Mouse (Mus musculus) testis, adult 10 weeks (tissue): ENCODE results near the gene M1ap. TPM values are rescaled to one million over a fixed set of nuclear protein-coding genes. Genes with fewer than 3 reads are reported as not detected.

Experiments used
- polyA plus RNA-seq: library from polyadenylated mRNA; stranded (reverse); fragments of 350-450 nt; fragmentation: Illumina TruSeq; extraction: RNeasy Lipid Tissue Mini Kit (QIAGEN cat#74804); gene quantifications from one replicate; pipeline ENCODE4 v1.2.3, GENCODE M21; 2014; ENCODE audit warnings: low read depth, low replicate concordance

Gene M1ap
- 28.5 TPM for polyA plus RNA-seq

DNA sequence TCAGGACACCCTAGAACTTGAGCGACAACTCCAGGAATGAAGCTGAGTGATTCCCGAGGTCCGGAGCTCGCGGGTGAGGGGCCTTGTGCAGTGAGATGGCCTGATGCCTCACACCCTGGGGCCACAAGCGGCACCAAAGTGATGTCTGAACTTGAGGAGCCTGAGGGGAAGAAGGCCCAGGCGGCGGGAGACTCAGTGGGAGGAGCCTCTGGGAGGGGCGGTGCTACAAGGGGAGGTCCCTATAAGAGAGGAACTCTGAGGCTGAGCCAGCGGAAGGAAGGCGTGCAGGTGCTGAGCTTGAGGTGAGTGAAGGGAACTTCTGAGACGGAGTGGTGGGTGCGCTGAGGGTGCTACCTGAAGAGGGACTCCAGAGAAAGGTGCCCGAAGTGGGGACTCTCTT, at the start of gene M1ap:
Gene M1ap (plus strand): TSS at position 252 of the 400 bp plus-strand sequence.

DNA sequence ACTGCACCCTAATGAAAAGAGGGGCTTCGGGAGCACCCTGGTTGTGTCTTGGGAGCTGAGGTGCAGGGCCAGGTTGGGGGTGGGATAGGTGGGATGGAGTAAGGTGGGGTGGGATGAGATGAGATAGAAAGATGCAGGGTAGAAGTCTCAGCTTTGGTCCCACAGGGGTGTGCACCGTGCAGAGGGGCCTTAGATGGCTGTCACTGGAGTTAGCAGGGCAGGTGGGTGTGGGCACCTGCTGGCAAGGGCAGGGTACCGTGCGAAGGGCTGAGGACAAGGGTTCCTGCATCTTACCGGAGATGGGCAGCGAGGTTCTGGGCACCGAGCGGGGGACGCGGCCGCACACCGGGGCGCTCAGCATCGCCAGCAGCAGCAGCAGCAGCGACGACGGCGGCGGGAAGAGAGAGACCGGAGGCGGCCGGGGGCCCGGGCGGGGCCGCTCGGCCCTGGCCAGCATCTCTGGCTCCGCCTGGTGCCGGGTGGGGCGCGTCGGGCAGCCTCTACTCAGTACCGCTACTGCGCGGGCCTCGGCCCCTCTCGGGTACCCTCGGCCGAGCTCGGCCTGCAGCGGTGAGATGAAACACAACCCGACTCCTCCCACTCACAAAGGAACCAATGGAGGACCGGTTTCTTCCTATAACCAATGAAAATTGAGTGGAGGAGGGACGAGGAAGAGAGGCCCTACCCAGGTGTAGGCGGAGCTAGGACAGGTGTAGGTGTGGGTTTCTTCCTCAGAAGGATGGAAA, 7.4 kb upstream of the M1ap start, which contains the start of gene Sema4f:
Gene Sema4f (minus strand): TSS at position 603 of the 746 bp plus-strand sequence.

DNA sequence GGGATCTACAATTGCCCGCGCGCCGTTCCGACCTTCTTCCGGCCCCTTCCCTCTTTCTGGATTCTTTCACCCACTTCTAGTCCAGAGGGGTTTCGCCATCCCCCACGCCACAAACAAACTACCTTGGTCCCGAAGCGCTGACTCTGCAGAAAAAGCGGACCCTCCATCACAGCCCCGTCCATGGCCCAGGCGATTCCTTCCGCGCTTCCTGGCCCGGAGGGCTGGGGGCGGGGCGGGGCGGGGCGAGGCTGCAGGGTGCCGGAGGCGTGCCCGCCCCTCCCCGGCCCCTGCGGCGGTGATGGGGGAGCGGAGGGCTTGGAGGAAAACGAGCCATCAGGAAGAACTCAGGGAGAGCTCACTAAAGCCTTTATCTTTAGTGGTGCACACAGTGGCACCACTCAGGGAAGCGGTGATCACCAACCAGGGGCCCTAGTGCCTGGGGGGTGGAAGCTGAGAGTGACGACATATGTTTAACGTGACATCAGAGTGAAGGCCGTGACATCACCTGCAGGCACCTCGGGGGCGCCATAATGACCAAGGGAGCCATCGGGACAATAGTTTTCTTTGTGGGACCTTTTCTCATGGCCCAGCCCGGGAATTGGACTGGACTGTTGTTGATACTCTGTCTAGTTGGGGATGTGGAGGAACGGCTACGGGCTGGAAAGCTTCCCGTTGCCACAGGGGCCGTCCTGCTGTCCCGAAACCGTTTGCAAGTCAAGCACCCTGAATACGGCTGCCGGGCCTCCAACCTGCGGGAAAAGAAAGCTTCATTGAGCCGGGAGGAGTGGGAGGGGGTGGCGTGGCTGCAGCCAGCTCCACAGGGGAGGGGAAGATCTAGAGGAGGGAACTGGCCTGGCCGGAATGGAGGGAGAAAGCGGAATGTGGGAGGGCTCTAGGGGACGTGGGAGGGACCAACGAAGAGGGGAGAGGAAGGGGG, 86.8 kb downstream of the M1ap start, which contains the start of the genes Dok1 and Loxl3:
Gene Dok1 (minus strand): TSS at position 223 of the 937 bp plus-strand sequence.
Gene Loxl3 (plus strand): TSS at position 925 of the 937 bp plus-strand sequence.

DNA sequence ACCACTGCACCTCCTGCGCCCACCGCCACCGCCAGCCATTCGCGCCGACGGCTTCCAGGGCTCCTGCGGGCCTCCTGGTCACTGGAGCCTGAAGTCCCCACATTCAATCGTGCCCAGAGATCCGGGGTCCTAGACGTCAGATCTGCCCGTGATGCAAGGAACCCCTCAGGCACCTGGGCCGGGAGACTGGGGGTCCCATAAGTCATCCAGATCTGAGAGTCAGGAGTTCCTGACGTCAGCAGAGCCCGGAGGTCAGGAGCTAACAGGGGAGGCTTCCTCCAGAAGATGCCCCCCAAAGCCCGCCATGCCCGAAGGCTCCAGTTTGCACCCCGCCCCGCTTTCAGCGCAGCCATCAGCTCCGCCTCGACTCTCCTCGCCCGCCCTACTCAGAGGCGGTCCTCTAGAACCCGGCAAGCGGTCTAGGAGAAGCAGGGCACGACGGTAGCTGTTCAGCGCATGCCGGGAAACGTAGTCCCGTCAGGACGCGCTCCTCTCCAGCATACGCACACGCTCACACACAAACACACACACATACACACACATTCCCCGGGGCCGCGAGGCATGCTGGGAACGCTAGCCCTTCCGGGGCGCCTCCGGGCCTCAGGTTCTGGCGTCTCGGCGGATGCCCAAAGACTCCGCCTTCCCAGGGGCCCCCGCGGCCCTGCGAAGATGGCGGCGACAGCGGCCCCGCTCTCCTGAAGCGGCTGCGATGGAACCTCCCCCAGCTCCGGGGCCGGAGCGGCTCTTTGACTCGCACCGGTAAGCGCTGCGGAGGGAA, 107.6 kb downstream of the M1ap start, which contains the start of gene Aup1:
Gene Aup1 (plus strand): TSS at position 448 of the 778 bp plus-strand sequence.

DNA sequence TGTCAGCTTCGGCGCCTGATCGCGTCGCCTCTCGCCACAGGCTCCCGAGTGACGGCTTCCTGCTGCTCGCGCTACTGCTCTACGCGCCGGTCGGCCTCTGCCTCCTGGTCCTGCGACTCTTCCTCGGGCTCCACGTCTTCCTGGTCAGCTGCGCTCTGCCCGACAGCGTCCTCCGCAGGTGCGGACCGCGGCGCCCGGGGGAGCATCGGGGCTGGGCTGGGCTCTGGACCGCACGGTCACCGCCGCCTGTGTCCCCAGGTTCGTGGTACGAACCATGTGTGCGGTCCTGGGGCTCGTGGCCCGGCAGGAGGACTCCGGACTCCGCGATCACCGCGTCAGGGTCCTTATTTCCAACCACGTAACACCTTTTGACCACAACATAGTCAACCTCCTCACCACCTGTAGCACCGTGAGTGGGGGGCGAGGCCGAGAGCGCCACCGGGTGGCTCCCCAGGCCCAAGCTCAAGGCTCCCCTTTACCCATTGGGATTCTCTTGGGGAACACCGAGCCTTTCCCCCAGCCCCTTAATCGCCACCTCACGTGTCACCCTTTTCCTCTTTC, 108.2 kb downstream of the M1ap start, which contains the start of gene Htra2:
Gene Htra2 (minus strand): TSS at position 403 of the 561 bp plus-strand sequence.

DNA sequence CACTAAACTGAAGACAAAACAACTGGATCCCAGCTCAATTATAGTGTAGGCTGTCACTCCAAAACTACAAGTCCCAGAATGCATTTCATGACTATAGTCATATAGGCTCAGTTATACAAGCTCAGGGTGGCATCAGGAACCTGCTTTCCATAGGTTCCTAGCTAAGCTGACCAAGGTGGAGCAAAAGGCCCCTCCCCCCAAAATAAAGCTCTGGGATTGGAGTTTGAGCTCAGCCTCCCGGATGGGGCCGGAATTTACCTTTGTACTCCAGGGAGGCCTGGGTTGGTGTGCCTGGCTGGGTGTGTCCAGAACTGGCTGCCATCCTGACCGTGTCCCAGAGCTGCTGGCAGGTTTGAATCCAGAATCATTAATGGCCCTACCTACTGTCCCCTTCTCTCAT, 111.1 kb downstream of the M1ap start, which contains the start of gene Dqx1:
Gene Dqx1 (plus strand): TSS at position 55 of the 400 bp plus-strand sequence.

DNA sequence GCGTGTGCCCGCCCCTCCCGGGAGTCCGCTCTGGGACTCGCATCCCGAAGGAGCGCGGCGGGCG, 123.4 kb downstream of the M1ap start, which contains the start of gene Tlx2:
Gene Tlx2 (minus strand): TSS at position 47 of the 64 bp plus-strand sequence.

DNA sequence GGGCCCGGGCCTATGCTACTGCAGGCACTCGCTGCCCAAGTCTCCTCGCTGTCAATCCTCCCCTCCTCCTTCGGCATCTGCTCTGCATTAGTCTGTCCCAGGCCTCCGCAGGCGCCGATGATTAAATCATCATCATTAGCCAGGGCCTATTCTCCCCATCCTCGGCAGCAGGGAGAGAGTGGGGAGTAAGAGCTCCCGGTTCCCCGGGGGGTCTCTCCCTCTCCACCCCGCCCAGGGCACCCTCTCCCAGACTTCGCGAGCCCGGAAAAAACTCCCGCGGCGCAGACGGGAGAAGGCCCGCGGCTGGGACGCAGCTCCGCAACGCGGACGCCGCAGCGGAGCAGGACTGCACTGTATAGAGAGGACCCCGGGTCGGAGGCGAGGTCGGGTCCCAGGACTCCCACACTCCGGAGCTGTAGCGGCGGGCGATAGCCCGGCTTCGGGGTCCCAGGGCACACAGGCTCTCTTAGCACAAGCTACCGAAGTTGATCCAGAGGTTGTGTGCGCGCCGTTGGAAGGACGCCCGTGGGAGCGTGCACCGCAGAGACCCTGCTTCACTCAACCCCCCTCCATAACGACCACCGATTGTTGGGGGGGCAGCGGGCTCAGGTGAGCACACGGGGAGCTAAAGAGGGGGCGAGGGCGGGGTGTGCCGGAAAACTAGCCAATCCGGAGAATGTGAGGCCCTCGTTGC, 131.1 kb downstream of the M1ap start, which contains the start of gene Pcgf1:
Gene Pcgf1 (plus strand): TSS at position 240 of the 694 bp plus-strand sequence.

Other genes starting within 250 kb of the M1ap start
- gene Pole4, start 241.5 kb upstream of the M1ap start, polyA plus RNA-seq: 65.8 TPM
- 19.9 TPM for gene Hk2, start 172.4 kb upstream of the M1ap start, polyA plus RNA-seq
- gene Sema4f, start 7.1 kb upstream of the M1ap start, polyA plus RNA-seq: 0.15 TPM
- gene Dok1, start 86.6 kb downstream of the M1ap start, polyA plus RNA-seq: not detected
- gene Loxl3, start 87.3 kb downstream of the M1ap start, polyA plus RNA-seq: 0.42 TPM
- gene Aup1, start 107.6 kb downstream of the M1ap start, polyA plus RNA-seq: 6.2 TPM
- 2.4 TPM for gene Htra2, start 108.4 kb downstream of the M1ap start, polyA plus RNA-seq
- 0.08 TPM for gene Dqx1, start 110.9 kb downstream of the M1ap start, polyA plus RNA-seq
- gene Tlx2, start 123.4 kb downstream of the M1ap start, polyA plus RNA-seq: not detected
- gene Pcgf1, start 131.0 kb downstream of the M1ap start, polyA plus RNA-seq: 13.1 TPM
- not detected for gene Lbx2, start 139.5 kb downstream of the M1ap start, polyA plus RNA-seq
- not detected for gene Ccdc142, start 154.7 kb downstream of the M1ap start, polyA plus RNA-seq
- gene Gm42688, start 154.7 kb downstream of the M1ap start, polyA plus RNA-seq: 2.6 TPM
- 46.1 TPM for gene Mrpl53, start 162.1 kb downstream of the M1ap start, polyA plus RNA-seq
- 0.87 TPM for gene Mogs, start 168.6 kb downstream of the M1ap start, polyA plus RNA-seq
- 3.4 TPM for gene Wbp1, start 174.7 kb downstream of the M1ap start, polyA plus RNA-seq
- gene Ino80b, start 178.5 kb downstream of the M1ap start, polyA plus RNA-seq: 1.1 TPM
- 0.28 TPM for gene Rtkn, start 188.6 kb downstream of the M1ap start, polyA plus RNA-seq
- 1.5 TPM for gene Wdr54, start 209.5 kb downstream of the M1ap start, polyA plus RNA-seq
- 2.4 TPM for gene 1700003E16Rik, start 209.5 kb downstream of the M1ap start, polyA plus RNA-seq
- 11.3 TPM for gene Dctn1, start 219.0 kb downstream of the M1ap start, polyA plus RNA-seq